Mouse (Mus musculus): ENCODE results near the gene Top2a.
"Not testable (repeated sequence)": the region's sequence is repeated elsewhere in the genome, so short reads cannot be mapped to it uniquely, and the experiment has no call there.

- TF ChIP-seq GATA1, TAL1 (IDR thresholded peaks at IDR 0.05; ENCODE audit: low read length): not testable (repeated sequence)
Measured at GRCm38 (mm10) chr11:98988260-98988659, 35.7 kb downstream of the Top2a start.
